Mouse (Mus musculus) heart, postnatal 0 days (tissue): ENCODE data around the gene Ddx49.

Experiments used
- CTCF ChIP-seq: IDR thresholded peaks from 2 replicates; pipeline ENCODE4 v1.5.1; 2016; ENCODE audit warnings: antibody characterized with exemption, control low read depth, low read depth
- EP300 ChIP-seq: IDR thresholded peaks from 2 replicates; pipeline ENCODE4 v1.6.1; 2016; ENCODE audit warnings: antibody characterized with exemption, low read depth

GRCm38 (mm10) chr8:70300881-70301280 is 1.4 kb downstream of the Ddx49 start:
- TF ChIP-seq EP300: no peak
- TF ChIP-seq CTCF: no peak
